Mouse (Mus musculus) cerebellum, postnatal 10 days (tissue): ENCODE data around the gene Uxs1.

Experiments
- DNase-seq, 2 experiments: peaks; one replicate each; pipeline ENCODE4 v3.0.0; 2021; ENCODE audit warnings: mixed read lengths in 2 of 2

Uxs1 gene

GRCm38 (mm10) chr1:43827763-43828194 is at the start of gene Uxs1:
Gene Uxs1, minus strand, starts transcription at chr1:43827800.
- DNase-seq, result peak; percentile 99 to 100

DNA sequence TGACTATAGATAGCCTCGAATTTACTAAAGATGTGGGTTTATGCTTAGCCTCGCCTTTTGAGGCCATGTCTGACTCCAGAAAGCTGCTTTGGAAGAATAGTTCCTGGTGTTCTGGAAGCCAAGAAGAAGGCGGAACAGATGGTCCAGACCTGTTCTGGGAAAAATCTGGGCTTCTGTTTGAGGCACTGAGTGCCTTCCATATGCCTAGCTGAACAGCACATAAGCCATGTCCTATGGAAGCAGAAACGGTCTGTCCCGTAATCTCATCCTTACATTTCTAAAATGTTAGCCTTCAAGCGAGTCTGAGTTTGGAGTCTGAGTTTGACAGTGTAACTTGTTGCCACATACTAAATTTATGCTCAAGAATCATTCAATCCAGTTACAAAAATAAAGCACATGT is 49.6 kb upstream of the Uxs1 start:
- DNase-seq, result peak; percentile 43 to 45

DNA sequence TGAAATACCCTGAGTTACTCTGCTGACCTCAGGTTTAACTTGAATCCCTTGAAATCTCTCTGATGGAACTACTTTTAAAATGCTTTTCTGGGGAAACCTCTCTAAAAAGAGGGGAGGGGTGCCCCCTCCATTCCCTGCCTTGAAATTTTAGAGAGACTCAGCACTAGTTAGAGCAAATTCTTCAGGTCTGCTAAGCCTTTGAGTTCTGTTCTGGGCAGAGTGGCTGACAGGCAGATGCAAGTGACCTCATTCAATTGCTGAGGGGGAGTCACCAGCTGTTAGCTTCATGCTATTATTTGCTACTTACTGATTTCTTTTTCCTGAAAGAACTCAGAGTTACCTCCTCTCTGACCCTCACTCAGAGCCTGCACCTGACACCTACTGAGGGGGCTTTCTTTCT is 43.5 kb upstream of the Uxs1 start:
- no peak for DNase-seq

- no peak for DNase-seq
Observed at GRCm38 (mm10) chr1:43868510-43868909, 40.9 kb upstream of the Uxs1 start.

DNA sequence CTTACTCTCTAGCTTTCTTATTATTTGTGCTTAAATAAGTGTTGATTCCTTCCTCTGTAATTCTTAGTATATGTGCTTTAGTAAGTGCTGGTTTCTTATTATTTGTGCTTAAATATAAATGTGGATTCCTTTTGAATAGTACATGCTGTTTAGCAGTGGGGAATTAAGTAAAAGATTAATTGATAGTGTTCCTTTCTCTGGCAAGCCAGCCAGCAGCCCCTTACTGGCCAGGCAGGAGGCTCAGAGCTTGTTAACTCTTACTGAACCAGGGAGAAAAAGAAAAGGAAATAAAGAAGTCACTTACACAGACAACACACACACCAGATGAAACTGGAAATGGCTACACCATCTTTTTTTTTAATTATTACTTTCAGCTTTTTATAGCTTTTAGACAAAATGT is 37.2 kb upstream of the Uxs1 start:
- DNase-seq, result no peak

DNA sequence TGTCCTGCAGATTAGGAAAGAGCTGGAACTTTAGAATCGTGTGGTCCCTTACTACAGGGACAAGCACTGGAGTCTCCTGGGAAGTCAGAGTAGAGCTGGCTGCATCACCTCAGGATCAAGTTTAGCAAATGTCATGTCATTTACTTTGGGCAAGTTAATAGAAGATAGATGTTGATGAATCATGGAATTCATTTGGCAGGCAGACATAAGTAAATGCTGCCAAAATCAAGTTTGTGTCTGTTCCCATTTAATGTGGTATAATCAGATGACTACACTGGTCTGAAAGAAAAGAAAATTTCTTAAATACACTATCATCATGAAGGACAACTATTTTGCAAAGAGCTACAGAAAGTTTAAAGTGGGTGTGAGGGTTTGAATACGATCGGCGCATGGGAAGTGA is 35.0 kb upstream of the Uxs1 start:
- DNase-seq, result no peak

DNA sequence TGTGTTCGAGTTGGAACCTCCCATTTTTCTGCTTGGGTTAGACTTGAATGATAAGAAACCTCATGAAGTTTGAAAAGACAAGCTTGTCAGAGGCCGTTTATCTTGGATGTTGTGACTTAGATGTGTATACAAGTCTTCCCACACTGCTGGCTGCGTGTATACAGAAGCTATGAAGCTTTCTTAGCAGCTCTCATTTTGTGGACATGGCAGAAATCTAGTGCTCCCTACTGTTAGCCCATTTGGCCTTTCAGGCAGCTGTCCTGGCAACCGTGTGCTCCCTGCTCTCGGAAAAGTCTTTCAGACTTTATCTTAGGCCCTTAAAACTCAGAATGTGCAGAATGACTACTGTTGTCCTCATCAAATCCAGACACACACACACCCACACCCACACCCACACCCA is 31.4 kb upstream of the Uxs1 start:
- no peak for DNase-seq

- DNase-seq, result no peak
Observed at GRCm38 (mm10) chr1:43857656-43858055, 30.1 kb upstream of the Uxs1 start.

GRCm38 (mm10) chr1:43855591-43855990 is 28.0 kb upstream of the Uxs1 start:
- DNase-seq, result no peak

GRCm38 (mm10) chr1:43843398-43843797 is 15.8 kb upstream of the Uxs1 start:
- DNase-seq, result no peak

- DNase-seq, result no peak
Observed at GRCm38 (mm10) chr1:43837236-43837635, 9.6 kb upstream of the Uxs1 start.

DNA sequence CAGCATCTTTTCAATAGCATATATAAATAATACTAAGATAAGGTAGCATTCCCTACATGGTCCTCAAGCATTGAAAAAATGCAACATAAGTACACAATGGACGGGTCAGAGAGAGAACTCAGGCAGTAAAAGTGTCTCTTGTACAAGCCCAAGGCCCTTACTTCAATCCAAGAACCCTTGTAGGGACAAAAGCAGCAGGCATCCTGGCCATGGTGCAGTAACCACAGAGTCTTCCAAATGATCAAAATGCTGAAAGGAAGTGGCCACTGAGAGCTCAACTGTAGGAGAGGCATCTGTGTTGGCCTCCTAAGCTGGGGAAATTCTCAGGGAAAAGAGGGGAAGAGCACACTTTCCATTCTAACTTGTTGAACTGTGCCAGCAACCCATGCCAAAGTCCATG is 2.5 kb upstream of the Uxs1 start:
- DNase-seq, result peak; percentile 36 to 60

- no peak for DNase-seq
Observed at GRCm38 (mm10) chr1:43827002-43827762, 418 bp downstream of the Uxs1 start.

DNA sequence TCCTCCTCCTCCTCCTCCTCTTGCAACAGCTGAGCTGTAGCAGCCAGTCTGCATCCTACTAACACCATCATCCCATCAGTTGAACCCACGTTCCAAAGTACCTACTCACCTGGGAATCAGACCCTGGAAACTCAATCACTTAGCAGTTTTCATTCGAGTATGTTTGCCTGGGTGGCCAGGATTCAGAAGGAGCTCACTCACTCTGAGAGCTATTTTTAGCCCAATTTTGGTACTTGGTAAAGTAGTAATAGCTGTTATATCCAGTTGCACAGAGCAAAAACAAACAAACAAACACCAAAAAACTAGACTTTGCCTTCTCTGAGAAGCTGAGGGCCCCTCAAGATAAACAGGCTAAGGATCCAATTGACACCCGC is 985 bp downstream of the Uxs1 start:
- no peak for DNase-seq

GRCm38 (mm10) chr1:43823406-43823805 is 4.2 kb downstream of the Uxs1 start:
- DNase-seq, result peak; percentile 32 to 42

- DNase-seq, result no peak
Observed at GRCm38 (mm10) chr1:43822586-43822985, 5.0 kb downstream of the Uxs1 start.

- DNase-seq, result no peak
Observed at GRCm38 (mm10) chr1:43821804-43822203, 5.8 kb downstream of the Uxs1 start.

- DNase-seq, result no peak
Observed at GRCm38 (mm10) chr1:43820571-43820970, 7.0 kb downstream of the Uxs1 start.

DNA sequence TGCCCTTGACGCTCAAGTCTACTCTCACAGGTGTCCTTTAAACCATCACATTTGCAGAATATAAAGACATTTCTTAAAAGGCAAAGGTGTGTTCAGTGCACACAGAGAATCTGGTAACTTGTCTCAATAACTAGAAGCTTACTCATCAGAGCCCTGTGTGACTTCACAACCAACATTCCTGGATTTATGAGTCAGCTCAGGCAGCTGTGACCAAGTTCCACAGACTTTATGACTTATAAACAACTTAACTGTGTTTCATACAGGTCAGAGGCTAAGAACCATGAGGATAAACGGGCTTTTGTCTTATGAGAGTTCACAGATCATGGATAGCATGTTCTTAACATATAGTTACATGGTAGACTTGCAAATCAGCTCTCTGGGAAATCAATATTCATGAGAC is 8.5 kb downstream of the Uxs1 start:
- DNase-seq, result no peak

GRCm38 (mm10) chr1:43818356-43818755 is 9.2 kb downstream of the Uxs1 start:
- DNase-seq, result no peak

- no peak for DNase-seq
Observed at GRCm38 (mm10) chr1:43811764-43812163, 15.8 kb downstream of the Uxs1 start.

- DNase-seq, result no peak
Observed at GRCm38 (mm10) chr1:43811055-43811454, 16.5 kb downstream of the Uxs1 start.

DNA sequence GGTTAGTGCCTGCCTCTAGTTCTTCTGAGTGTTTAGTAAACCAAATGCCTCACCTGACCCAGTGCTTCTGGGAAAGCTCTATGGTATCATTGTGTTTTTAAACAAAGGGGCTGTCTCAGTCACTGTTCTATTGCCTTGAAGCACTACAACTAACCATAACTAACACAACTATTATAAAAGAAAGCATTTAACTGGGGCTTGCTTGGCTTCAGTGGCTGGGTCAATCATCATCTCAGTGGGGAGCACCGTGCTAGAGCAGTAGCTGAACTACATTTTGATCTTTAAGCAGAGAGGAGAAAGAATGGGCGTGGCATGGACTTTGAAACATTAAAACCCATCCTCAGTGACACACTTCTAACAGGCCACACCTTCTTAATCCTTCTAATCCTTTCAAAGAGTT is 18.2 kb downstream of the Uxs1 start:
- no peak for DNase-seq

- no peak for DNase-seq
Observed at GRCm38 (mm10) chr1:43803906-43804474, 23.6 kb downstream of the Uxs1 start.

DNA sequence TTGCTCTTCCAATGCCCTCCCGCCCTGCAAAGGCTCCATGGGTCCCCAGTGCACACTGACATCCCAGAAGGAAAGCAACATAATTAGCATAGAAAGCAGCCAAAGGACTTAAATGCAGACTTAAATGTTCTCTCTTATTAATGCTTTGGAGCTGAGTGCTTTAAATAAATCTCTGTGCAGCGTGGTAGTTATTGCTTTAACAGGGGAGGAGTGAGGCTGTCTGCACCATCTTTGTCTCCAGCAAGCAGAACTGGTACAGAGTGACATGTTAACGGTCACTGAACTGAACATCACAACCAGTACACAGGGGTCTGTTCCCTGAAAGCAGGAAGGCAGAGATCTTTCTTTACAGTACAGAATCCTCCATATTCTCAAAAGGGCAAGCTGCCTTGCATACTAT is 29.6 kb downstream of the Uxs1 start:
- no peak for DNase-seq
